Mouse (Mus musculus): ENCODE data around the gene Gm49384.
"Not testable (repeated sequence)": the region's sequence is repeated elsewhere in the genome, so short reads cannot be mapped to it uniquely, and the experiment has no call there.

Gene Gm49384

GRCm38 (mm10) chr12:69166861-69167581, 37.0 kb downstream of the Gm49384 start:
- DNase-seq, result not testable (repeated sequence)

- DNase-seq, result no peak
These were observed 39.2 kb downstream of the Gm49384 start for GRCm38 (mm10) chr12:69164904-69165303.

- DNase-seq, result not testable (repeated sequence)
These were observed 40.5 kb downstream of the Gm49384 start for GRCm38 (mm10) chr12:69163586-69163985.

GRCm38 (mm10) chr12:69160677-69161076, 43.4 kb downstream of the Gm49384 start:
- not testable (repeated sequence) for DNase-seq

- DNase-seq, result no peak
These were observed 44.5 kb downstream of the Gm49384 start for GRCm38 (mm10) chr12:69159578-69159940.

GRCm38 (mm10) chr12:69158765-69159577, 45.1 kb downstream of the Gm49384 start, which contains the start of gene Rps29:
Rps29 (minus strand) TSS chr12:69159186.
- DNase-seq, result peak; percentile 99

GRCm38 (mm10) chr12:69158366-69158764, 45.7 kb downstream of the Gm49384 start:
- DNase-seq, result no peak

GRCm38 (mm10) chr12:69157107-69157506, 47.0 kb downstream of the Gm49384 start:
- DNase-seq, result no peak

- no peak for DNase-seq
These were observed 47.6 kb downstream of the Gm49384 start for GRCm38 (mm10) chr12:69156436-69156835.

- no peak for DNase-seq
These were observed 48.1 kb downstream of the Gm49384 start for GRCm38 (mm10) chr12:69155923-69156322.

- no peak for DNase-seq
These were observed 54.0 kb downstream of the Gm49384 start for GRCm38 (mm10) chr12:69150049-69150448.

GRCm38 (mm10) chr12:69147166-69147735, 56.8 kb downstream of the Gm49384 start:
- no peak for DNase-seq

GRCm38 (mm10) chr12:69143460-69143859, 60.6 kb downstream of the Gm49384 start:
- no peak for DNase-seq

- no peak for DNase-seq
These were observed 64.2 kb downstream of the Gm49384 start for GRCm38 (mm10) chr12:69139841-69140240.
